In genomic region chr9:3018944-3019343, GRCm38 (mm10) we compare ENCODE assay signal across 11 mouse cellular contexts. TPM values are rescaled to one million over a fixed set of nuclear protein-coding genes. Genes with fewer than 3 reads are reported as not detected.
DNase-seq lines count a peak whose midpoint lies in the region.
"Not testable (repeated sequence)": the region's sequence is repeated elsewhere in the genome, so short reads cannot be mapped to it uniquely, and the experiment has no call there.
"Had no signal": no experiment of that assay in that cellular context is flagged by ENCODE, and none has a peak within 500 bp of the region (broad histone marks: within the 10 kb centered on the region; RNA-seq: fewer than 3 reads in every experiment).

No protein-coding gene starts in this region.

- intact Hi-C loops in gastrocnemius, postnatal 14 days (cut with DNase I; ENCODE audit: low total_unique reads) = not testable (repeated sequence)

- DNase-seq in adrenal gland, adult (ENCODE audit: inconsistent age in 2 of 2, low spot score in 1 of 2) = peak; percentile 19 to 79
- peak; percentile 79 to 93 for DNase-seq in cerebellum, postnatal 14 days
- peak; percentile 53 for DNase-seq in gastrocnemius, postnatal 14 days
- peak; percentile 20 to 99 for DNase-seq in kidney, postnatal 36 days
- DNase-seq in left cerebral cortex, adult 18-20 months (ENCODE audit: low spot score in 2 of 2) = peak; percentile 1 to 80
- DNase-seq in lung, postnatal 4 days = peak; percentile 87 to 92
- DNase-seq in spleen, postnatal 14 days (ENCODE audit: low spot score in 2 of 2) = peak; percentile 92 to 100
- DNase-seq in urinary bladder, adult 18-20 months (ENCODE audit: low spot score in 2 of 2) = peak; percentile 29 to 68

RNA-seq across cellular contexts. Expression of gene Gm10719, which starts 1.7 kb away (rescaled TPM):
- under 1 TPM; 0.43 to 0.60 TPM for total RNA-seq in gastrocnemius, postnatal 14 days (2021)
- total RNA-seq in left cerebral cortex, adult 18-20 months (2021) = under 1 TPM in 1 of 2 experiments, not detected in 1; 0.54 TPM
- total RNA-seq: heart, postnatal 25 days had no signal

RNA-seq across cellular contexts. Expression of gene Gm10720, which starts 3.5 kb away (rescaled TPM):
- total RNA-seq in gastrocnemius, postnatal 14 days (2021) = not detected
- not detected for total RNA-seq in left cerebral cortex, adult 18-20 months (2021)
- total RNA-seq: gastrocnemius, adult 18-20 months; heart, postnatal 25 days; layer of hippocampus, adult 8-10 months had no signal

RNA-seq across cellular contexts. Expression of gene Gm10718, which starts 4.4 kb away (rescaled TPM):
- total RNA-seq in gastrocnemius, postnatal 14 days (2021) = not detected
- total RNA-seq in left cerebral cortex, adult 18-20 months (2021) = under 1 TPM in 1 of 2 experiments, not detected in 1; 0.89 TPM
- total RNA-seq: gastrocnemius, adult 18-20 months; heart, postnatal 25 days had no signal

RNA-seq across cellular contexts. Expression of gene Gm10721, which starts 6.0 kb away (rescaled TPM):
- not detected for total RNA-seq in gastrocnemius, postnatal 14 days (2021)
- total RNA-seq in left cerebral cortex, adult 18-20 months (2021) = not detected

RNA-seq across cellular contexts. Expression of gene Gm10717, which starts 6.3 kb away (rescaled TPM):
- not detected for total RNA-seq in gastrocnemius, postnatal 14 days (2021)
- not detected for total RNA-seq in left cerebral cortex, adult 18-20 months (2021)
- total RNA-seq: gastrocnemius, adult 18-20 months; heart, postnatal 25 days; layer of hippocampus, adult 8-10 months had no signal

Comparison
In these comparisons a context has a peak if more than half of its experiments do, and no peak if none do; other contexts are left out.
1. Peak in every context shown above with its lines: DNase-seq.
2. DNase-seq: peak in every context shown above with its lines; median percentile 96 in spleen, postnatal 14 days; 90 in lung, postnatal 4 days; 86 in cerebellum, postnatal 14 days; 60 in kidney, postnatal 36 days; 53 in gastrocnemius, postnatal 14 days; 49 in adrenal gland, adult; 48 in urinary bladder, adult 18-20 months; 40 in left cerebral cortex, adult 18-20 months.